Mouse (Mus musculus): Measurements from ENCODE around the gene Dennd1b.

GRCm38 (mm10) chr1:139153493-139153892, 190.3 kb downstream of the Dennd1b start:
- TF ChIP-seq CTCF (IDR thresholded peaks at IDR 0.05; ENCODE audit: control insufficient read depth, insufficient read depth, insufficient read length) = no peak
- no peak for TF ChIP-seq MAX (IDR thresholded peaks at IDR 0.05)
- no peak for TF ChIP-seq USF1 (IDR thresholded peaks at IDR 0.05; ENCODE audit: low read depth)
- TF ChIP-seq MYOG (IDR thresholded peaks at IDR 0.05; ENCODE audit: control insufficient read depth, extremely low read depth, insufficient read length) = no peak
- no peak for TF ChIP-seq CEBPB (IDR thresholded peaks at IDR 0.05; ENCODE audit: low read depth)
- no peak for TF ChIP-seq FOSL1 (IDR thresholded peaks at IDR 0.05; ENCODE audit: insufficient read depth, low read length, poor library complexity, severe bottlenecking)
